Comparison of ENCODE assay signal across 8 mouse cellular contexts in genomic region chr1:135283826-135284291, GRCm38 (mm10). TPM values are rescaled to one million over a fixed set of nuclear protein-coding genes. Genes with fewer than 3 reads are reported as not detected.
DNase-seq lines count a peak whose midpoint lies in the region; ATAC-seq and TF ChIP-seq lines count a peak whose summit lies in the region.

TSS of gene Rnpep (minus strand) at chr1:135284084.

- peak within 1 kb of the TSS; percentile 89 for H3K4me2 ChIP-seq in kidney, embryonic 15.5 days
- peak within 1 kb of the TSS; percentile 72 for H3K4me2 ChIP-seq in limb, embryonic 15.5 days
- peak within 1 kb of the TSS; percentile 88 for H3K4me2 ChIP-seq in midbrain, postnatal 0 days (ENCODE audit: low read depth, low read length, poor library complexity, severe bottlenecking)

- DNase-seq in CD4-positive helper T cell, adult 2 months (ENCODE audit: low read depth, low spot score), result peak; percentile 78
- DNase-seq in brain, adult 2 months (ENCODE audit: low read depth, low spot score), result peak; percentile 88
- DNase-seq in heart, embryonic 10.5 days (ENCODE audit: low spot score), result peak; percentile 85
- peak; percentile 78 for DNase-seq in midbrain, postnatal 0 days (ENCODE audit: low spot score)
- DNase-seq in spleen, postnatal 14 days (ENCODE audit: low spot score in 2 of 2), result peak; percentile 12 to 38

- peak within 1 kb of the TSS; percentile 92 for H3K27ac ChIP-seq in heart, embryonic 10.5 days
- peak within 1 kb of the TSS; percentile 89 for H3K27ac ChIP-seq in kidney, embryonic 15.5 days
- peak within 1 kb of the TSS; percentile 90 for H3K27ac ChIP-seq in limb, embryonic 15.5 days
- H3K27ac ChIP-seq in midbrain, postnatal 0 days (ENCODE audit: low read depth, low read length), result peak within 1 kb of the TSS; percentile 89

- H3K4me3 ChIP-seq in heart, embryonic 10.5 days, result peak within 1 kb of the TSS; percentile 87
- H3K4me3 ChIP-seq in kidney, embryonic 15.5 days (replicated peaks), result peak within 1 kb of the TSS; percentile 82
- H3K4me3 ChIP-seq in limb, embryonic 15.5 days, result peak within 1 kb of the TSS; percentile 70
- peak within 1 kb of the TSS; percentile 85 for H3K4me3 ChIP-seq in midbrain, postnatal 0 days (ENCODE audit: low read depth, low read length)

- no peak for TF ChIP-seq CTCF in midbrain, postnatal 0 days (IDR thresholded peaks at IDR 0.05)

- no peaks in the 10 kb centered on the region for H3K27me3 ChIP-seq in heart, embryonic 10.5 days (ENCODE audit: insufficient read depth, poor library complexity, severe bottlenecking)
- H3K27me3 ChIP-seq in kidney, embryonic 15.5 days, result no peaks in the 10 kb centered on the region
- no peaks in the 10 kb centered on the region for H3K27me3 ChIP-seq in limb, embryonic 15.5 days
- no peaks in the 10 kb centered on the region for H3K27me3 ChIP-seq in midbrain, postnatal 0 days (ENCODE audit: insufficient read depth, low read length)

- H3K9me3 ChIP-seq in heart, embryonic 10.5 days, result no peaks in the 10 kb centered on the region
- H3K9me3 ChIP-seq in kidney, embryonic 15.5 days (replicated peaks), result no peaks in the 10 kb centered on the region
- no peaks in the 10 kb centered on the region for H3K9me3 ChIP-seq in limb, embryonic 15.5 days
- no peaks in the 10 kb centered on the region for H3K9me3 ChIP-seq in midbrain, postnatal 0 days (ENCODE audit: low read length)

- no peak; the same call in 1 of the 2 replicates for ATAC-seq in erythroblast, adult 5-6 weeks (replicated peaks; ENCODE audit: low FRiP score, poor library complexity, severe bottlenecking)
- peak; percentile 93 for ATAC-seq in kidney, embryonic 15.5 days (replicated peaks; ENCODE audit: low FRiP score)
- ATAC-seq in limb, embryonic 15.5 days (ENCODE audit: insufficient number of reproducible peaks, low FRiP score, low TSS enrichment, low read depth), result peak; percentile 83
- peak; percentile 85 for ATAC-seq in midbrain, postnatal 0 days (ENCODE audit: low FRiP score)

- peaks cover 8% of the 10 kb centered on the region; the same call in 1 of the 2 replicates for H3K36me3 ChIP-seq in heart, embryonic 10.5 days
- H3K36me3 ChIP-seq in kidney, embryonic 15.5 days, result peaks cover 6% of the 10 kb centered on the region
- peaks cover 7% of the 10 kb centered on the region; the same call in 1 of the 2 replicates for H3K36me3 ChIP-seq in limb, embryonic 15.5 days
- no peaks in the 10 kb centered on the region; the same call in 1 of the 2 replicates for H3K36me3 ChIP-seq in midbrain, postnatal 0 days (ENCODE audit: insufficient read depth, low read length)

- WGBS in heart, embryonic 10.5 days, result under 1% methylated on average over 39 of the region's 39 CpGs
- WGBS in kidney, embryonic 15.5 days, result under 1% methylated on average over 37 of the region's 39 CpGs
- WGBS in limb, embryonic 15.5 days, result under 1% methylated on average over 39 of the region's 39 CpGs
- WGBS in midbrain, postnatal 0 days, result under 1% methylated on average over 39 of the region's 39 CpGs

- peaks cover 14% of the 10 kb centered on the region for H3K4me1 ChIP-seq in heart, embryonic 10.5 days
- H3K4me1 ChIP-seq in kidney, embryonic 15.5 days, result peaks cover 25% of the 10 kb centered on the region
- H3K4me1 ChIP-seq in limb, embryonic 15.5 days, result peaks cover 18% of the 10 kb centered on the region
- H3K4me1 ChIP-seq in midbrain, postnatal 0 days (ENCODE audit: insufficient read depth, low read length), result no peaks in the 10 kb centered on the region

- H3K9ac ChIP-seq in kidney, embryonic 15.5 days, result peak within 1 kb of the TSS; percentile 92
- H3K9ac ChIP-seq in limb, embryonic 15.5 days, result peak within 1 kb of the TSS; percentile 78
- H3K9ac ChIP-seq in midbrain, postnatal 0 days (replicated peaks; ENCODE audit: low read length, poor library complexity, severe bottlenecking), result peak within 1 kb of the TSS; percentile 95

RNA-seq across cellular contexts. Expression of gene Rnpep, which starts in this region (rescaled TPM):
- 19.4 and 26.9 TPM in 2 replicates for total RNA-seq in erythroblast, adult 5-6 weeks (2015; ENCODE audit: low replicate concordance)
- 15.3 and 18.6 TPM in 2 replicates for total RNA-seq in erythroblast, adult 5-6 weeks (2017; ENCODE audit: low replicate concordance)
- polyA plus RNA-seq in heart, embryonic 10.5 days (2016; fragmentation: Nextera tagmentation; extraction: Ambion mirVana), result 63.4 and 70.0 TPM in 2 replicates
- polyA plus RNA-seq in kidney, embryonic 15.5 days (2015; fragmentation: Nextera tagmentation; extraction: Ambion mirVana), result 88.0 and 93.4 TPM in 2 replicates
- 84.7 and 86.3 TPM in 2 replicates for polyA plus RNA-seq in limb, embryonic 15.5 days (2015; fragmentation: Nextera tagmentation; extraction: Ambion mirVana)
- total RNA-seq in midbrain, postnatal 0 days (2014; rRNA removed), result 76.3 and 79.7 TPM in 2 replicates
- 49.2 and 52.4 TPM in 2 replicates for polyA plus RNA-seq in midbrain, postnatal 0 days (2015; fragmentation: Nextera tagmentation; extraction: Ambion mirVana)

Comparison
In these comparisons a context has a peak if more than half of its experiments do, and no peak if none do; other contexts are left out.
1. DNase-seq: peak in every context shown above with its lines; median percentile 88 in brain, adult 2 months; 85 in heart, embryonic 10.5 days; 78 in CD4-positive helper T cell, adult 2 months; 78 in midbrain, postnatal 0 days; 25 in spleen, postnatal 14 days.